Mouse (Mus musculus): Measurements from ENCODE around the gene Lsm8. TPM values are rescaled to one million over a fixed set of nuclear protein-coding genes. Genes with fewer than 3 reads are reported as not detected.

The Lsm8 gene
- polyA plus RNA-seq (2012), result 1.7 and 18.2 TPM in 2 replicates

GRCm38 (mm10) chr6:18848051-18848701 is at the start of gene Lsm8:
TSS of gene Lsm8 (plus strand) at chr6:18848579.
- no peak for TF ChIP-seq GATA1 (IDR thresholded peaks at IDR 0.05; ENCODE audit: low read length)

- no peak for TF ChIP-seq GATA1 (IDR thresholded peaks at IDR 0.05; ENCODE audit: low read length)
Measured at GRCm38 (mm10) chr6:18800869-18801511, 47.4 kb upstream of the Lsm8 start.

DNA sequence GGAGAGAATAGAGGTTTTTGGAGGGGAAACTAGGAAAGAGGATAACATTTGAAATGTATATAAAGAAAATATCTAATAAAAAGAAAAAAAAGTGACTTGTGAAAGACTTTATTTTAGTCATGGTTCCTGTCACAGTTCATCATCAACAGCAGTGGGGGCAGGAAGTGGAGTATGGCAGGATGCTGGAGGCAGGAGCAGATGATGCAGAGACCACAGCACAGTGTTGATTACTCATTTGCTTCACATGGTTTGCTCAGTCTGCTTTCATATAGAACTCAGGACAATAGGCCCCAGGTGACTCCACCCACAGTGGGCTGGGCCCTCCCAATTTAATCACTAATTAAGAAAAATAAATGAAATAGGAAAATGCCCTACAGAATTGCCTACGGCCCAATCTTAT is 35.8 kb upstream of the Lsm8 start:
- TF ChIP-seq GATA1 (IDR thresholded peaks at IDR 0.05; ENCODE audit: low read length), result no peak

DNA sequence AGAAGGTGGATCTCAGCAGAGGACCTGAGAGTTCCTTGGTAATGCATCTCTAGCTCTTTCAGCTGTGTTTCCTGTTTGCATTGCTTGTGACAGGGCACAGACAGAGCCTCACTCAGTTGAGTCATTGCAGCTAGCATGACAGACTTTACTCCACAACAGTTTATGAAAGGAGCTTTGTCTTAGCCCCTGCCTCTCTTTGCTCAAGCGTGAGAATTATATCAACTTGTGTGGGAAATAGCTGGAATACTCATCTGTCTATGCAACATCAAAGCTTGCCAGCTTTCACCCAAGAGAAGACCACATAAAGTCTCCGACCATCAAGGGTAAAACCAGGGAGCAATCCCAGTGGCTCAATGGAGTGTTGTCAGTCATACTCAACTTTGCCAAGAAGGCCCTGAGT is 32.8 kb upstream of the Lsm8 start:
- TF ChIP-seq GATA1 (IDR thresholded peaks at IDR 0.05; ENCODE audit: low read length), result no peak

DNA sequence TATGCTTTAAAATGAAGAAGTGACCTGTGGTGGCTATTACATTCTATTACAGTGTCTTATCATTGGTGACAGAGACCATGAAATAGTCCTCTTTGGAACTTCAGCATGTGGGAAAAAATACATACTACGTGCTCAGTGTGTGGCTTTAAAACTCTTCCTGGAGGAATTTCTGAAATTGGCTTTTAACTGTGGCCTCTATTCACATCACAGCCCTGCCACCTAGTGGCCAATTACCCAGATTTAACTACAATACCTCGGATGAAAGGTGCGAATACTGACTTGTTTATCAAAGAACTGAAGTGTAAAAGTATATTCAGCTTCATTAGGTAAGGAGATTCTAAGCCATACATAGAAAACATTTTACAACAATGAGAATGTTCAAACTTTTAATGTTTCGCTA is 29.0 kb upstream of the Lsm8 start:
- no peak for TF ChIP-seq GATA1 (IDR thresholded peaks at IDR 0.05; ENCODE audit: low read length)

- TF ChIP-seq GATA1 (IDR thresholded peaks at IDR 0.05; ENCODE audit: low read length), result no peak
Measured at GRCm38 (mm10) chr6:18820246-18820645, 28.1 kb upstream of the Lsm8 start.

DNA sequence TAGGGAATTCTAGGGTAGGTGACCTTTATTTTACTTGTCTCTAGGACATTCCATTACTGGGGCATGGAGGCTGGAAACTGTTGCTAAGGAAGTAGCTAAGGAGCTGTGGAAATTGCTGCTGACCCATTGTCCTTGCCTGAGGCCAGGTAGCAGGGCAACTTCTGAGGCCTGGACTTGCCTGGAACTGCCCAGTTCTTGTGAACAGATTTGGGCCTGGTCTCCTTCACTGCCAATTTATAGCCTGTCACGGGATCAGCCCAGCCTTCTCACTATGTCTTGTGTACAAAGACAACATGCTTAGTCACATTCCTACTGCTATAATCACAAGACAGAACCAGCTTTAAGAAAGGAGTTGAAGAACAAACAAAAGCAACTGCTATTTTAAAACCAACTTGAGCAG is 25.6 kb upstream of the Lsm8 start:
- no peak for TF ChIP-seq GATA1 (IDR thresholded peaks at IDR 0.05; ENCODE audit: low read length)

GRCm38 (mm10) chr6:18832958-18833357 is 15.4 kb upstream of the Lsm8 start:
- no peak for TF ChIP-seq GATA1 (IDR thresholded peaks at IDR 0.05; ENCODE audit: low read length)

DNA sequence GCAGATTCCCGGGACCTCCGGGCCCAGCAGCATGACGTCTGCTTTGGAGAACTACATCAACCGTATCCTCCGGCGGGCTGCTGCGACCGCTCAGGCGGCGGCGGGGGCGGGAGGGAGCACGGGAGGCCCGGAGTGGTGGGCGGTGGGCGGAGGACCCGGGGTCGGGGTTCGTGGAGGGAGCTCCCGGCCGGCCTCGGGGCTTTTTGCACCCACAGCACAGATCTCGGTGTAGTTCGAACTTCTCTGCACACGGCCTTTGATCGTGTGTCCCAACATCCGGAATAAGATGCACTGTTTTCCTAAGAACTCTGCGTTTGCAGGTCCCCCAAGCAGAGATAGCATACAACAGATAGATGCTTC is 303 bp downstream of the Lsm8 start:
- TF ChIP-seq GATA1 (IDR thresholded peaks at IDR 0.05; ENCODE audit: low read length), result no peak

GRCm38 (mm10) chr6:18855323-18855722 is 6.9 kb downstream of the Lsm8 start:
- no peak for TF ChIP-seq GATA1 (IDR thresholded peaks at IDR 0.05; ENCODE audit: low read length)

DNA sequence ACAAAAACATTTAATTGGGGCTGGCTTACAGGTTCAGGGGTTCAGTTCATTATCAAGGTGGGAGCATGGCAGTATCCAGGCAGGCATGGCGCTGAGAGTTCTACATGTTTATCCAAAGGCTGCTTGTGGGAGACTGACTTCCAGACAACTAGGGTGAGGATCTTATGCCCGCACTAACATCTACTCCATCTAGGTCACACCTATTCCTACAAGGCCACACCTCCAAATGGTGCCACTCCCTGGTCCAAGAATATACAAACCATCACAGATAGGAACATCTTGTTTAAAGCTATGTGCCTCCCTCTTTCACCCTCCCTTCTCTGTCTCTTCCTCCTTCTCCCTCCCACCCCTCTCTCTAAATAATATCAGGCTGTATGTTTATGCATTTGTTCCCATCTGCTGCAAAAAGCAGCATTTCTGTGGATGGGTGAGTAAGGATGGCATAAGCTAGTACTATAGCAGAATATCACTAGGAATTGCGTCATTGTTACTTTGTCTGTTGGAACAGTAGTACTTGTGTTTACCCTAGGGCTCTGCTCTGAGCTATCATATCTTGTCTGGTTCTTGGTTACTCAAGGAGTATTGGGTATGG is 8.2 kb downstream of the Lsm8 start:
- TF ChIP-seq GATA1 (IDR thresholded peaks at IDR 0.05; ENCODE audit: low read length), result no peak

DNA sequence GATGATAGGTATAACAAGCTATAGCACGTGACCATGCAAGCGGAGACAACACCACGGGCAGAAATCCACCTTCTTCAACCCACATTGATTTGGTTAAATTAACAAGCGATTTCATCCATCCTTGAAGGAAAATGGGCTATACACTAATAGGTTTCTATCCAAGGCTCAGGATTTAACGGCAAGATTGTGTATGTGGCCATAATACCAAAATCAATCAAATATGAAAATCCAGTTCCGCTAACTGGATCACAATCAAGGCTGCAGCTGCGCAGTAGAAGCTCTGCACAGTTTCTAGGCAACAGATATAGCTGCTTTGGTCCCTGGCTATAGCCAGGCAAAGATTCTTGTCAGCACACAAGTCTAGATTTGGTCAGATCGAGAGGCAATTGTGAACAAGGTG is 17.6 kb downstream of the Lsm8 start, which contains the start of gene Ankrd7:
TSS of gene Ankrd7 (plus strand) at position 301 of the 400 bp plus-strand sequence.
- TF ChIP-seq GATA1 (IDR thresholded peaks at IDR 0.05; ENCODE audit: low read length), result no peak

DNA sequence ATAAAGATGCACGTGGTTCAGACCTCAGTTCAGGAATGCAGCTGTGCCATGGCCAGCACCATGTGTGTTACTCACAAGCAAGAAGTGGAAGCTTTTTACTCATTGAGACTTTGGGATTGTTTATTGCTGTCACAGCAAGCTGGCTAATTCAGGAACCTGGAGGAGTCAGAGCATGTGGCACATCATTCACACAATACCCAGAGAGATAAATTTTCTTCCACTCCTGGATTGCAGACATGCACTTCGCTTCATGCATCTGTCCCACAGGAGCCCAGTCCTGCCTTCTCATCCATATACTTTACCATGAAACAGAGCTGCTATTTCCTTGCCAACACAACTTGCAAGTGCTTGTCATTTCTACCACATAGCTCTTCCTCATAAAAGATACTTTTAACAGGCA is 40.7 kb downstream of the Lsm8 start:
- no peak for TF ChIP-seq GATA1 (IDR thresholded peaks at IDR 0.05; ENCODE audit: low read length)

GRCm38 (mm10) chr6:18894142-18894541 is 45.8 kb downstream of the Lsm8 start:
- TF ChIP-seq GATA1 (IDR thresholded peaks at IDR 0.05; ENCODE audit: low read length), result no peak

Other genes with a start within 250 kb of the Lsm8 start
- not detected in 2 replicates for gene Ankrd7, start 17.7 kb downstream of the Lsm8 start, polyA plus RNA-seq (2012)